Mouse (Mus musculus) mouse embryonic stem cell (cell line): ENCODE measurements around the gene Phf14.
"Not testable (repeated sequence)": the region's sequence is repeated elsewhere in the genome, so short reads cannot be mapped to it uniquely, and the experiment has no call there.

ENCODE experiments used
- in situ Hi-C, 2 experiments: fragments of 300-500 bp; cut with MboI; formaldehyde crosslinking; loops; 1 replicate in 1 of 2; 3 replicates in 1 of 2; pipeline ENCODE4 v1.14.3; 2019 to 2020; ENCODE audit warnings: low sequenced_read_pairs in 2 of 2, low pct_unique_long_range_greater_than_20kb in 1 of 2, mixed read lengths in 1 of 2; ENCODE audit not compliant: unreplicated experiment in 1 of 2

Phf14 gene

GRCm38 (mm10) chr6:12080423-12080822 is 172.8 kb downstream of the Phf14 start:
- in situ Hi-C loops, result no loop called here

- in situ Hi-C loops, result no loop called here
Measured at GRCm38 (mm10) chr6:12081722-12082121, 174.1 kb downstream of the Phf14 start.

GRCm38 (mm10) chr6:12082125-12082524 is 174.5 kb downstream of the Phf14 start:
- in situ Hi-C loops, result no loop called here

GRCm38 (mm10) chr6:12082531-12083216 is 175.1 kb downstream of the Phf14 start:
- in situ Hi-C loops, result no loop called here

GRCm38 (mm10) chr6:12084721-12085120 is 177.1 kb downstream of the Phf14 start:
- in situ Hi-C loops, result no loop called here

- in situ Hi-C loops, result no loop called here
Measured at GRCm38 (mm10) chr6:12089439-12089992, 181.9 kb downstream of the Phf14 start.

GRCm38 (mm10) chr6:12095716-12096115 is 188.1 kb downstream of the Phf14 start:
- in situ Hi-C loops, result no loop called here

- in situ Hi-C loops, result no loop called here
Measured at GRCm38 (mm10) chr6:12097125-12097524, 189.5 kb downstream of the Phf14 start.

- in situ Hi-C loops, result no loop called here
Measured at GRCm38 (mm10) chr6:12105144-12105543, 197.5 kb downstream of the Phf14 start.

GRCm38 (mm10) chr6:12107326-12107725 is 199.7 kb downstream of the Phf14 start:
- in situ Hi-C loops, result no loop called here

GRCm38 (mm10) chr6:12107786-12108185 is 200.2 kb downstream of the Phf14 start:
- in situ Hi-C loops, result no loop called here

- in situ Hi-C loops, result no loop called here
Measured at GRCm38 (mm10) chr6:12116926-12117818, 209.6 kb downstream of the Phf14 start.

GRCm38 (mm10) chr6:12117819-12118570 is 210.4 kb downstream of the Phf14 start:
- in situ Hi-C loops, result no loop called here

GRCm38 (mm10) chr6:12122759-12123158 is 215.2 kb downstream of the Phf14 start:
- in situ Hi-C loops, result no loop called here

- in situ Hi-C loops, result no loop called here
Measured at GRCm38 (mm10) chr6:12125031-12125803, 217.6 kb downstream of the Phf14 start.

GRCm38 (mm10) chr6:12126601-12127000 is 219.0 kb downstream of the Phf14 start:
- in situ Hi-C loops, result not testable (repeated sequence)

GRCm38 (mm10) chr6:12127287-12127686 is 219.7 kb downstream of the Phf14 start:
- in situ Hi-C loops, result no loop called here
